11 mouse cellular contexts compared by ENCODE assay signal in genomic region chr2:3702640-3703190, GRCm38 (mm10).
"Had no signal": no experiment of that assay in that cellular context is flagged by ENCODE, and none has a peak within 500 bp of the region (broad histone marks: within the 10 kb centered on the region; RNA-seq: fewer than 3 reads in every experiment).

No protein-coding gene starts in this region.

- H3K4me3 ChIP-seq: intestine, embryonic 15.5 days; limb, embryonic 13.5 days; liver, embryonic 13.5 days; midbrain, embryonic 13.5 days; neural tube, embryonic 15.5 days had no signal

- H3K9me3 ChIP-seq: intestine, embryonic 15.5 days; limb, embryonic 13.5 days; liver, embryonic 13.5 days; midbrain, embryonic 13.5 days; neural tube, embryonic 15.5 days had no signal

- H3K27me3 ChIP-seq: intestine, embryonic 15.5 days; limb, embryonic 13.5 days; liver, embryonic 13.5 days; midbrain, embryonic 13.5 days; neural tube, embryonic 15.5 days had no signal

- DNase-seq: layer of hippocampus, postnatal 36 days; left cerebral cortex, postnatal 4 days; liver, embryonic 13.5 days; lung, adult 18-20 months; right cerebral cortex, adult 18-20 months; right cerebral cortex, postnatal 25 days had no signal

- H3K27ac ChIP-seq: hindbrain, postnatal 0 days; intestine, embryonic 15.5 days; limb, embryonic 13.5 days; liver, embryonic 13.5 days; midbrain, embryonic 13.5 days; neural tube, embryonic 15.5 days had no signal

- ATAC-seq: hindbrain, postnatal 0 days; intestine, embryonic 15.5 days; midbrain, embryonic 13.5 days had no signal

- H3K4me1 ChIP-seq: midbrain, embryonic 13.5 days had no signal

- H3K4me2 ChIP-seq: intestine, embryonic 15.5 days; limb, embryonic 13.5 days; liver, embryonic 13.5 days; midbrain, embryonic 13.5 days; neural tube, embryonic 15.5 days had no signal

- H3K9ac ChIP-seq: intestine, embryonic 15.5 days; limb, embryonic 13.5 days; liver, embryonic 13.5 days; midbrain, embryonic 13.5 days; neural tube, embryonic 15.5 days had no signal

- H3K36me3 ChIP-seq: intestine, embryonic 15.5 days; limb, embryonic 13.5 days; liver, embryonic 13.5 days; midbrain, embryonic 13.5 days; neural tube, embryonic 15.5 days had no signal
